Mouse (Mus musculus): ENCODE results near the gene Snph. TPM values are rescaled to one million over a fixed set of nuclear protein-coding genes. Genes with fewer than 3 reads are reported as not detected.
A peak's percentile ranks its signal among the peaks of the same experiment; 100 is the strongest.

Snph gene
- polyA plus RNA-seq, 1 experiment from 2014 or later: 2.0 TPM

- 65% methylated on average over 17 of the region's 17 CpGs for WGBS
Measured at GRCm38 (mm10) chr2:151571873-151572700, 60.3 kb downstream of the Snph start, which contains the start of gene Sdcbp2. TSS of gene Sdcbp2 (plus strand) at chr2:151572622.

GRCm38 (mm10) chr2:151569452-151569851, 62.9 kb downstream of the Snph start:
- Histone ChIP-seq H3K9me3 (replicated peaks) (no peaks in the 10 kb centered on the region), H3K4me3 (replicated peaks) (no peak overlapping the region), H3K27me3 (no peaks in the 10 kb centered on the region), H3K36me3 (peaks cover 6% of the 10 kb centered on the region; the same call in 1 of the 2 replicates), H3K4me2 (replicated peaks) (no peak overlapping the region), H3K4me1 (no peaks in the 10 kb centered on the region), H3K9ac (no peak overlapping the region), H3K27ac (replicated peaks) (no peak overlapping the region)
- ATAC-seq (ENCODE audit: insufficient number of reproducible peaks, low FRiP score, low TSS enrichment, low read depth): no peak
- WGBS: 65% methylated on average over 2 of the region's 2 CpGs

More at GRCm38 (mm10) chr2:151571873-151572700, 60.3 kb downstream of the Snph start, which contains the start of gene Sdcbp2:
- Histone ChIP-seq H3K9me3 (replicated peaks) (no peaks in the 10 kb centered on the region), H3K4me2 (replicated peaks) (no peak within 1 kb of the TSS), H3K27me3 (no peaks in the 10 kb centered on the region; the same call in 1 of the 2 replicates), H3K36me3 (no peaks in the 10 kb centered on the region), H3K9ac (no peak within 1 kb of the TSS), H3K4me1 (peaks cover 12% of the 10 kb centered on the region), H3K4me3 (replicated peaks) (no peak within 1 kb of the TSS), H3K27ac (replicated peaks) (no peak within 1 kb of the TSS)
- no peak for ATAC-seq (ENCODE audit: insufficient number of reproducible peaks, low FRiP score, low TSS enrichment, low read depth)

- Histone ChIP-seq H3K4me2 (replicated peaks) (no peak overlapping the region), H3K27ac (replicated peaks) (no peak overlapping the region), H3K36me3 (peaks cover 17% of the 10 kb centered on the region), H3K4me3 (replicated peaks) (no peak overlapping the region), H3K4me1 (no peaks in the 10 kb centered on the region), H3K9ac (no peak overlapping the region), H3K27me3 (no peaks in the 10 kb centered on the region), H3K9me3 (replicated peaks) (no peaks in the 10 kb centered on the region)
- WGBS: 76% methylated on average over 6 of the region's 6 CpGs
- no peak for ATAC-seq (ENCODE audit: insufficient number of reproducible peaks, low FRiP score, low TSS enrichment, low read depth)
Measured at GRCm38 (mm10) chr2:151566856-151567255, 65.5 kb downstream of the Snph start.

- Histone ChIP-seq H3K4me1 (no peaks in the 10 kb centered on the region), H3K4me2 (replicated peaks) (no peak overlapping the region), H3K27ac (replicated peaks) (no peak overlapping the region), H3K36me3 (peaks cover 34% of the 10 kb centered on the region), H3K4me3 (replicated peaks) (no peak overlapping the region), H3K27me3 (no peaks in the 10 kb centered on the region), H3K9ac (no peak overlapping the region), H3K9me3 (replicated peaks) (no peaks in the 10 kb centered on the region)
- 36% methylated on average over 3 of the region's 3 CpGs for WGBS
- no peak for ATAC-seq (ENCODE audit: insufficient number of reproducible peaks, low FRiP score, low TSS enrichment, low read depth)
Measured at GRCm38 (mm10) chr2:151564986-151565385, 67.4 kb downstream of the Snph start.

- no peak overlapping the region for H3K4me2 ChIP-seq (replicated peaks)
- no peak overlapping the region for H3K9ac ChIP-seq
- no peak for ATAC-seq (ENCODE audit: insufficient number of reproducible peaks, low FRiP score, low TSS enrichment, low read depth)
- H3K4me3 ChIP-seq (replicated peaks): no peak overlapping the region
- WGBS: 83% methylated on average over 1 of the region's 1 CpGs
- H3K9me3 ChIP-seq (replicated peaks): no peaks in the 10 kb centered on the region
- H3K27ac ChIP-seq (replicated peaks): no peak overlapping the region
- H3K27me3 ChIP-seq: no peaks in the 10 kb centered on the region
- H3K4me1 ChIP-seq: no peaks in the 10 kb centered on the region
- peaks cover 44% of the 10 kb centered on the region for H3K36me3 ChIP-seq
Measured at GRCm38 (mm10) chr2:151564006-151564405, 68.4 kb downstream of the Snph start.

- no peaks in the 10 kb centered on the region for H3K27me3 ChIP-seq
- no peak overlapping the region for H3K27ac ChIP-seq (replicated peaks)
- no peak overlapping the region for H3K4me2 ChIP-seq (replicated peaks)
- H3K36me3 ChIP-seq: peaks cover 52% of the 10 kb centered on the region
- 75% methylated on average over 7 of the region's 7 CpGs for WGBS
- H3K9ac ChIP-seq: no peak overlapping the region
- no peak for ATAC-seq (ENCODE audit: insufficient number of reproducible peaks, low FRiP score, low TSS enrichment, low read depth)
- H3K4me3 ChIP-seq (replicated peaks): no peak overlapping the region
- H3K4me1 ChIP-seq: no peaks in the 10 kb centered on the region
- H3K9me3 ChIP-seq (replicated peaks): no peaks in the 10 kb centered on the region
Measured at GRCm38 (mm10) chr2:151562930-151563921, 69.2 kb downstream of the Snph start.

GRCm38 (mm10) chr2:151549615-151550121, 82.7 kb downstream of the Snph start:
- Histone ChIP-seq H3K4me3 (replicated peaks) (no peak overlapping the region), H3K27ac (replicated peaks) (no peak overlapping the region), H3K36me3 (peaks cover 71% of the 10 kb centered on the region), H3K27me3 (no peaks in the 10 kb centered on the region), H3K9me3 (replicated peaks) (no peaks in the 10 kb centered on the region), H3K4me1 (peaks cover 11% of the 10 kb centered on the region), H3K9ac (no peak overlapping the region), H3K4me2 (replicated peaks) (no peak overlapping the region)
- ATAC-seq (ENCODE audit: insufficient number of reproducible peaks, low FRiP score, low TSS enrichment, low read depth): no peak
- WGBS: 79% methylated on average over 3 of the region's 3 CpGs

- H3K4me1 ChIP-seq: peaks cover 29% of the 10 kb centered on the region
- H3K27ac ChIP-seq (replicated peaks): no peak overlapping the region
- no peaks in the 10 kb centered on the region for H3K27me3 ChIP-seq
- H3K9me3 ChIP-seq (replicated peaks): no peaks in the 10 kb centered on the region
- no peak for ATAC-seq (ENCODE audit: insufficient number of reproducible peaks, low FRiP score, low TSS enrichment, low read depth)
- WGBS: 91% methylated on average over 4 of the region's 4 CpGs
- peaks cover 54% of the 10 kb centered on the region for H3K36me3 ChIP-seq
- H3K4me2 ChIP-seq (replicated peaks): no peak overlapping the region
- H3K4me3 ChIP-seq (replicated peaks): no peak overlapping the region
- no peak overlapping the region for H3K9ac ChIP-seq
Measured at GRCm38 (mm10) chr2:151546571-151546970, 85.8 kb downstream of the Snph start.

GRCm38 (mm10) chr2:151544673-151545072, 87.7 kb downstream of the Snph start:
- H3K4me3 ChIP-seq (replicated peaks): 0 out of 2 replicates have a peak overlapping the region, but pooled peaks have one; percentile 95
- peak overlapping the region; percentile 64 for H3K4me2 ChIP-seq (replicated peaks)
- H3K4me1 ChIP-seq: peaks cover 32% of the 10 kb centered on the region
- H3K27ac ChIP-seq (replicated peaks): no peak overlapping the region
- H3K9me3 ChIP-seq (replicated peaks): no peaks in the 10 kb centered on the region
- peaks cover 35% of the 10 kb centered on the region for H3K36me3 ChIP-seq
- 72% methylated on average over 6 of the region's 6 CpGs for WGBS
- no peaks in the 10 kb centered on the region for H3K27me3 ChIP-seq
- H3K9ac ChIP-seq: no peak overlapping the region
- ATAC-seq (ENCODE audit: insufficient number of reproducible peaks, low FRiP score, low TSS enrichment, low read depth): no peak

- peak overlapping the region; percentile 89 for H3K27ac ChIP-seq (replicated peaks)
- H3K4me3 ChIP-seq (replicated peaks): peak overlapping the region; percentile 95
- H3K9me3 ChIP-seq (replicated peaks): no peaks in the 10 kb centered on the region
- ATAC-seq (ENCODE audit: insufficient number of reproducible peaks, low FRiP score, low TSS enrichment, low read depth): no peak
- peak overlapping the region; percentile 64 for H3K4me2 ChIP-seq (replicated peaks)
- H3K9ac ChIP-seq: peak overlapping the region; percentile 88
- no peaks in the 10 kb centered on the region for H3K27me3 ChIP-seq
- 2% methylated on average over 21 of the region's 21 CpGs for WGBS
- H3K36me3 ChIP-seq: peaks cover 26% of the 10 kb centered on the region
- peaks cover 32% of the 10 kb centered on the region for H3K4me1 ChIP-seq
Measured at GRCm38 (mm10) chr2:151543063-151543895, 89.1 kb downstream of the Snph start.
